ENCODE assay signal across 9 mouse cellular contexts in genomic region chr1:12398146-12398884, GRCm38 (mm10).
DNase-seq lines count a peak whose midpoint lies in the region; ATAC-seq and TF ChIP-seq lines count a peak whose summit lies in the region.
"Had no signal": no experiment of that assay in that cellular context is flagged by ENCODE, and none has a peak within 500 bp of the region (broad histone marks: within the 10 kb centered on the region; RNA-seq: fewer than 3 reads in every experiment).

No protein-coding gene starts in this region.

- H3K4me3 ChIP-seq in midbrain, embryonic 11.5 days (ENCODE audit: low read depth, low read length): no peak overlapping the region
- no peak overlapping the region for H3K4me3 ChIP-seq in midbrain, postnatal 0 days (ENCODE audit: low read depth, low read length)
- no peak overlapping the region for H3K4me3 ChIP-seq in kidney, embryonic 15.5 days (replicated peaks)
- H3K4me3 ChIP-seq: limb, embryonic 15.5 days had no signal

- DNase-seq in adrenal gland, adult (ENCODE audit: inconsistent age in 2 of 2, low spot score in 1 of 2): peak; percentile 15 to 78
- DNase-seq in adrenal gland, adult 18-20 months (ENCODE audit: low spot score in 2 of 2): no peak
- peak; percentile 89 for DNase-seq in midbrain, embryonic 11.5 days (ENCODE audit: low spot score, missing footprints)
- no peak for DNase-seq in midbrain, postnatal 0 days (ENCODE audit: low spot score)
- DNase-seq in retina, embryonic 14.5 days (ENCODE audit: low spot score): peak; percentile 4
- DNase-seq in frontal cortex, postnatal 36 days (ENCODE audit: low spot score in 2 of 2): no peak

- H3K27ac ChIP-seq in midbrain, embryonic 11.5 days (ENCODE audit: low read depth, low read length): no peak overlapping the region
- H3K27ac ChIP-seq in midbrain, postnatal 0 days (ENCODE audit: low read depth, low read length): no peak overlapping the region
- peak overlapping the region; percentile 48; the same call in 1 of the 2 replicates for H3K27ac ChIP-seq in kidney, embryonic 15.5 days
- H3K27ac ChIP-seq: limb, embryonic 15.5 days had no signal

- H3K27me3 ChIP-seq in midbrain, embryonic 11.5 days (ENCODE audit: control insufficient read depth, insufficient read depth, low read length): no peaks in the 10 kb centered on the region
- H3K27me3 ChIP-seq in midbrain, postnatal 0 days (ENCODE audit: insufficient read depth, low read length): no peaks in the 10 kb centered on the region
- H3K27me3 ChIP-seq in kidney, embryonic 15.5 days: no peaks in the 10 kb centered on the region
- H3K27me3 ChIP-seq: limb, embryonic 15.5 days had no signal

- H3K9ac ChIP-seq in midbrain, embryonic 11.5 days (ENCODE audit: low read length): 0 out of 2 replicates have a peak overlapping the region, but pooled peaks have one; percentile 6
- H3K9ac ChIP-seq in midbrain, postnatal 0 days (replicated peaks; ENCODE audit: low read length, poor library complexity, severe bottlenecking): no peak overlapping the region
- H3K9ac ChIP-seq in kidney, embryonic 15.5 days: no peak overlapping the region
- H3K9ac ChIP-seq: limb, embryonic 15.5 days had no signal

- H3K36me3 ChIP-seq in midbrain, embryonic 11.5 days (ENCODE audit: control insufficient read depth, insufficient read depth, low read length): no peaks in the 10 kb centered on the region
- H3K36me3 ChIP-seq in midbrain, postnatal 0 days (ENCODE audit: insufficient read depth, low read length): no peaks in the 10 kb centered on the region
- H3K36me3 ChIP-seq in kidney, embryonic 15.5 days: no peaks in the 10 kb centered on the region
- H3K36me3 ChIP-seq: limb, embryonic 15.5 days had no signal

- peaks cover 7% of the 10 kb centered on the region for H3K4me1 ChIP-seq in midbrain, embryonic 11.5 days (ENCODE audit: control insufficient read depth, insufficient read depth, low read length)
- H3K4me1 ChIP-seq in midbrain, postnatal 0 days (ENCODE audit: insufficient read depth, low read length): no peaks in the 10 kb centered on the region
- H3K4me1 ChIP-seq in kidney, embryonic 15.5 days: peaks cover 7% of the 10 kb centered on the region; the same call in 1 of the 2 replicates

- H3K4me2 ChIP-seq in midbrain, embryonic 11.5 days: no peak overlapping the region
- no peak overlapping the region for H3K4me2 ChIP-seq in midbrain, postnatal 0 days (ENCODE audit: low read depth, low read length, poor library complexity, severe bottlenecking)
- no peak overlapping the region for H3K4me2 ChIP-seq in kidney, embryonic 15.5 days
- H3K4me2 ChIP-seq: limb, embryonic 15.5 days had no signal

- peak; percentile 63 for ATAC-seq in midbrain, embryonic 11.5 days (ENCODE audit: low FRiP score)
- no peak for ATAC-seq in midbrain, postnatal 0 days (ENCODE audit: low FRiP score)
- peak; percentile 56; the same call in 1 of the 2 replicates for ATAC-seq in kidney, embryonic 15.5 days (replicated peaks; ENCODE audit: low FRiP score)
- ATAC-seq in frontal cortex, adult (ENCODE audit: low TSS enrichment): no peak

- no peak for TF ChIP-seq CTCF in midbrain, postnatal 0 days (IDR thresholded peaks at IDR 0.05)

- 23% methylated on average over 7 of the region's 7 CpGs for WGBS in midbrain, embryonic 11.5 days
- WGBS in midbrain, postnatal 0 days: 28% methylated on average over 7 of the region's 7 CpGs
- WGBS in kidney, embryonic 15.5 days: 22% methylated on average over 7 of the region's 7 CpGs

- H3K9me3 ChIP-seq in midbrain, embryonic 11.5 days (ENCODE audit: control insufficient read depth, low read length): no peaks in the 10 kb centered on the region
- H3K9me3 ChIP-seq in midbrain, postnatal 0 days (ENCODE audit: low read length): no peaks in the 10 kb centered on the region
- H3K9me3 ChIP-seq in kidney, embryonic 15.5 days (replicated peaks): no peaks in the 10 kb centered on the region
- H3K9me3 ChIP-seq: limb, embryonic 15.5 days had no signal

Comparison
In these comparisons a context has a peak if more than half of its experiments do, and no peak if none do; other contexts are left out.
1. DNase-seq: peak in adrenal gland, adult (2 of 2), midbrain, embryonic 11.5 days (single experiment) and retina, embryonic 14.5 days (single experiment); none in adrenal gland, adult 18-20 months (0 of 2), midbrain, postnatal 0 days (single experiment) and frontal cortex, postnatal 36 days (0 of 2).
2. ATAC-seq: peak in midbrain, embryonic 11.5 days (single experiment) and kidney, embryonic 15.5 days (single experiment); none in midbrain, postnatal 0 days (single experiment) and frontal cortex, adult (single experiment).